Mouse (Mus musculus): ENCODE measurements around the gene Gm4779.

- peak; percentile 68 to 77 (median 69) for TF ChIP-seq CTCF (IDR thresholded peaks at IDR 0.05 in 2 of 3, conservative IDR thresholded peaks at IDR 0.05 in 1 of 3; ENCODE audit: control insufficient read depth in 1 of 3, insufficient read depth in 1 of 3, low read depth in 2 of 3, low read length in 3 of 3, poor library complexity in 1 of 3, severe bottlenecking in 1 of 3)
- no peak for TF ChIP-seq UBTF (IDR thresholded peaks at IDR 0.05; ENCODE audit: borderline replicate concordance, insufficient read depth, low read depth, low read length)
- TF ChIP-seq POLR2A (IDR thresholded peaks at IDR 0.05; ENCODE audit: control insufficient read depth in 1 of 2, insufficient read depth in 1 of 2, low read depth in 1 of 2, low read length in 2 of 2, poor library complexity in 1 of 2), result no peak
- no peak for TF ChIP-seq NRF1 (IDR thresholded peaks at IDR 0.05; ENCODE audit: insufficient read depth, low read depth, low read length, poor library complexity, severe bottlenecking)
- TF ChIP-seq BHLHE40 (IDR thresholded peaks at IDR 0.05; ENCODE audit: borderline replicate concordance, low read depth, low read length), result no peak
These were observed 2.7 kb downstream of the Gm4779 start for GRCm38 (mm10) chrX:101791551-101791950.
